In the genomic region with DNA sequence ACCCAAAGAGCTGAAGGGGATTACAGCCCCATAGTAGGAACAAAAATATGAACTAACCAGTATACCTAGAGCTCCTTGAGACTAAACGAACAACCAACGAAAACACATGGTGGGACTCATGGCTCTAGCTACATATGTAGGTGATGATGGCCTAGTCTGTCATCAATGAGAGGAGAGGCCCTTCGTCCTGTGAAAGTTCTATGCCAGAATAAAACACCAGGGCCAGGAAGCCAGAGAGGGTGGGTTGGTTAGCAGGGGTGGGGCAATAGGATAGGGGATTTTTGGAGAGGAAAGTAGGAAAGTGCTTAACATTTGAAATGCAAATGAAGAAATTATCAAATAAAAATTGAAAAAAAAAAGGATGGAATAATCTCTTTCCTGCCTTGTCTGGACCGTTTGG, we compare ENCODE assay signal across 27 mouse cellular contexts. TPM values are rescaled to one million over a fixed set of nuclear protein-coding genes. Genes with fewer than 3 reads are reported as not detected.
"Had no signal": no experiment of that assay in that cellular context is flagged by ENCODE, and none has a peak within 500 bp of the region (broad histone marks: within the 10 kb centered on the region; RNA-seq: fewer than 3 reads in every experiment).

No protein-coding gene starts in this region.

RNA-seq across cellular contexts. Expression of a gene that starts 6.3 kb away (rescaled TPM):
- total RNA-seq: gastrocnemius, adult 18-20 months; gastrocnemius, adult 8-10 months; gastrocnemius, postnatal 14 days; gastrocnemius, postnatal 4 days; granulocyte monocyte progenitor cell, adult 5-6 weeks; heart, adult 2 months; layer of hippocampus, adult 2 months; layer of hippocampus, postnatal 10 days; layer of hippocampus, postnatal 25 days; left cerebral cortex, adult 2 months; left cerebral cortex, postnatal 14 days; left cerebral cortex, postnatal 36 days; liver, adult 2 months had no signal
- polyA plus RNA-seq: heart, adult 2 months; heart, embryonic 13.5 days; heart, embryonic 16.5 days; hindbrain, embryonic 10.5 days; hindbrain, embryonic 14.5 days; hindbrain, embryonic 16.5 days; inflammation-experienced regulatory T-cells, adult 6 months; intestine, embryonic 16.5 days; kidney, embryonic 14.5 days; kidney, embryonic 16.5 days; limb, embryonic 10.5 days; limb, embryonic 13.5 days; limb, embryonic 15.5 days; liver, adult 2 months; liver, embryonic 13.5 days; liver, embryonic 15.5 days had no signal
